Mouse (Mus musculus) heart, embryonic 13.5 days (tissue): ENCODE results near the gene Cpt1c. TPM values are rescaled to one million over a fixed set of nuclear protein-coding genes. Genes with fewer than 3 reads are reported as not detected.
A peak's percentile ranks its signal among the peaks of the same experiment; 100 is the strongest.
"Not testable (repeated sequence)": the region's sequence is repeated elsewhere in the genome, so short reads cannot be mapped to it uniquely, and the experiment has no call there.

ENCODE experiments used
- ATAC-seq: fragments of 200-750 bp; cut with Nextera tagmentation; 2 replicates; pipeline ENCODE4 v1.8.0; 2017; ENCODE audit warnings: moderate TSS enrichment; ENCODE audit not compliant: insufficient number of reproducible peaks, low FRiP score, low TSS enrichment; ENCODE audit errors: extremely low read depth
- H3K27ac ChIP-seq: fragments of 300-500 bp; sonication (generic); replicated peaks from 2 replicates; pipeline ENCODE4 v1.5.1; 2015; ENCODE audit warnings: moderate library complexity, mild to moderate bottlenecking, inconsistent platforms
- H3K27me3 ChIP-seq: fragments of 300-500 bp; sonication (generic); replicated peaks from 2 replicates; pipeline ENCODE4 v1.6.1; 2015; ENCODE audit warnings: mild to moderate bottlenecking, inconsistent platforms
- H3K36me3 ChIP-seq: fragments of 300-500 bp; sonication (generic); 2 replicates; pipeline ENCODE4 v1.6.1; 2015; ENCODE audit warnings: mild to moderate bottlenecking, inconsistent platforms
- H3K4me1 ChIP-seq: fragments of 300-500 bp; sonication (generic); 2 replicates; pipeline ENCODE4 v1.6.1; 2015; ENCODE audit warnings: inconsistent platforms
- H3K4me2 ChIP-seq: fragments of 300-500 bp; sonication (generic); 2 replicates; pipeline ENCODE4 v1.6.1; 2015; ENCODE audit warnings: inconsistent platforms, mild to moderate bottlenecking, moderate library complexity
- H3K4me3 ChIP-seq: fragments of 300-500 bp; sonication (generic); 2 replicates; pipeline ENCODE4 v1.5.1; 2015; ENCODE audit warnings: moderate library complexity, mild to moderate bottlenecking, inconsistent platforms
- H3K9ac ChIP-seq: fragments of 300-500 bp; sonication (generic); 2 replicates; pipeline ENCODE4 v1.6.1; 2015; ENCODE audit warnings: inconsistent platforms, mild to moderate bottlenecking, moderate library complexity
- H3K9me3 ChIP-seq: fragments of 300-500 bp; sonication (generic); 2 replicates; pipeline ENCODE4 v1.6.1; 2016; ENCODE audit warnings: inconsistent platforms
- WGBS: fragments of 180-500 bp; shearing (Covaris S2); methylation state at CpG from one replicate; pipeline ENCODE4 v1.1.7; 2015; ENCODE audit warnings: mixed read lengths; 5-methylcytosine and 5-hydroxymethylcytosine counted together
- polyA plus RNA-seq: library from polyadenylated mRNA; unstranded; fragments of >200 nt; fragmentation: Nextera tagmentation; extraction: Ambion mirVana; gene quantifications from 2 replicates; pipeline ENCODE4 v1.2.1, GENCODE M21; 2015

Gene Cpt1c
- polyA plus RNA-seq: 9.8 and 10.3 TPM in 2 replicates

DNA sequence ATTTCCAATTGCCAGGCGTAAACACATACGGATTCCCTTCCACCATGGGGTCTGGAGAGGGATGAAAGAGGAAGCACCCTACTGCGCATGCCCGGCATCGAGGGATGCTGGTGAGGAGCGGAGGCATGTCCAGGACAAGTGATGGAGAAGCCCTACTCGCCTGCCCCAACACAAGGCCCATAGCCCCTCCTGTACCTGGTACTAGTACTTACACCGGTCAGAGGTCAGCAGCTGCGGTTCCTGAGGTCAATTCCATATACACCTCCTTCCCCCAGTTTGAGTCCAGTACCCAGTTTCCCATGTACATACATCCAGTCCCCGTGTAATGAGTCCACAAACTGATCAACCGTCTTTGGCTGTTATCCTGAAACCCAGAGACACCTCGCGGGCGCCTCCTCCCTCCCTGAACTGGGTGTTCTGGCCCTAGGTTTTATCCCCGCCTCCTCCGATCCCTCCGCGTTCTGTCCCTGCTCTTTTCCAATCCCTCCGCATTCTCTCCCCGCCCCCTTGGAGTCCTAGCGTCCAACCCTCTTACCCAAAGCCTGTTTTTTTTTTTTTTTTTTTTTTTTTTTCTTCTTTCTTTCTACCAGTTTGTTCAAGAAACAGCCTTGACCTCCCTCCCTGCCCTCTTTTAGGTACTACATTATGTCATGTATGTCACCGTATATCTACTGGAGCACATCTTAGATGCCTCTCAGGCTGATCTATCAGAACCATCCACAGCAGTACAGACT is at the start of gene Cpt1c:
Gene Cpt1c (minus strand): TSS at position 469 of the 734 bp plus-strand sequence.
- ATAC-seq: no peak
- Histone ChIP-seq H3K27ac (peak within 1 kb of the TSS; percentile 60), H3K4me2 (peak within 1 kb of the TSS; percentile 76), H3K9ac (peak within 1 kb of the TSS; percentile 77), H3K4me1 (peaks cover 35% of the 10 kb centered on the region), H3K27me3 (no peaks in the 10 kb centered on the region), H3K36me3 (peaks cover 44% of the 10 kb centered on the region), H3K9me3 (no peaks in the 10 kb centered on the region), H3K4me3 (peak within 1 kb of the TSS; percentile 54)
- WGBS: 4% methylated on average over 22 of the region's 22 CpGs

DNA sequence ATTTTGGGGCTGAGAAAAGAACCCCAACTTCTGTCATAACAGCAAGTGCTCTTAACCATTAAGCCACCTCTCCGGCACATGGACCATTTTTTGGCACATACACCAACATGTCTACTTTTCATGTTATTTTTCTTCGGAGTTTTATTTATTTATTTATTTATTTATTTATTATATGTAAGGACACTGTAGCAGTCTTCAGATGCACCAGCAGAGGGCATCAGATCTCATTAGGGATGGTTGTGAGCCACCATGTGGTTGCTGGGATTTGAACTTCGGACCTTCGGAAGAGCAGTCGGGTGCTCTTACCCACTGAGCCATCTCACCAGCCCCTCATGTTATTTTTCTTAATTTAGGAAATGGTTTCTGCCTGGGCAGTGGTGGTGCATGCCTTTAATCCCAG is 49.1 kb upstream of the Cpt1c start:
- Histone ChIP-seq H3K36me3 (peaks cover 36% of the 10 kb centered on the region), H3K4me1 (peaks cover 14% of the 10 kb centered on the region)
- H3K27ac ChIP-seq, H3K27me3 ChIP-seq, H3K4me2 ChIP-seq, H3K9me3 ChIP-seq, H3K9ac ChIP-seq, ATAC-seq, H3K4me3 ChIP-seq: not testable (repeated sequence)
- WGBS: 73% methylated on average over 5 of the region's 5 CpGs

DNA sequence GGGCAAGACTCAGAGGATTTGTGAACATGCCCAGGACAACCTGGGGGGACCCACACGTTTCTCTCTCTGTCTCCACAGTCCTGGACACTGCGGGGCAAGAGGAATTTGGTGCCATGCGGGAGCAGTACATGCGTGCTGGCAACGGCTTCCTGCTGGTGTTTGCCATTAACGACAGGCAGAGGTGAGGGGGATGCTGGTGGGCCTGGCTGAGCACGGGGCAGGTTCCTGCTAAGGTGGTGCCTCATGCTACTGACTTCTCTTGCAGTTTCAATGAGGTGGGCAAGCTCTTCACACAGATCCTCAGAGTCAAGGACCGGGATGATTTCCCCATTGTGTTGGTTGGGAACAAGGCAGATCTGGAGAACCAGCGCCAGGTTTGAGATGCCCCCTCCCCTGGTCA is 45.6 kb upstream of the Cpt1c start:
- WGBS: 73% methylated on average over 9 of the region's 9 CpGs
- Histone ChIP-seq H3K27ac (no peak overlapping the region), H3K9ac (peak overlapping the region; percentile 91; the same call in 1 of the 2 replicates), H3K36me3 (peaks cover 12% of the 10 kb centered on the region), H3K4me2 (no peak overlapping the region), H3K4me3 (no peak overlapping the region), H3K27me3 (no peaks in the 10 kb centered on the region), H3K9me3 (no peaks in the 10 kb centered on the region), H3K4me1 (peaks cover 21% of the 10 kb centered on the region)
- ATAC-seq: no peak

DNA sequence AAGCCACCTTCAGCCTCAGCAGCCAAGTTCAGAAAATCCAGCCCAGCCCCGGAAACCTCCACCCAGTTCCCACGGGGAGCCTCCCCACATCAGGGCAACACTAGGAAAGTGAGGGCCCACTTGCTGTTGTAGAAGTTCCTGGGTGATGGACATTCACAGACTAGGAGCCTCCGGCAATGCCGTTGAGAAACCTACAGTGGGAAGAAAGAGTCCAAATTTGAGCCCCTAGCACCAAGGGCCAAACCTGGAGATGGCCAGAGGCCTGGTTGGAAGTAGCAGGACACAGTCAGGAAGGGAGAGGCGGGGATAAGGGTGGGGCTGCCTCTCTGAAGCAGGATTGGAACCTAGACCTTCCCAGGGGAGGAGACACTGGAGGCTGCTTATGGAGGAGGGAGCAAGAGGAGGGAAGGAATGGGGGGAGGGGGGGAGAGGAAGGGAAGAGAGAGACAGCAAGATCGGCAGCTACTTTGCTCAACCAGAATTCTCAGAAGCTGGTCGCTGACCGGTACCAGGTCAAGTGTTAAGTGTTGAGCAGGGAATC is 44.5 kb upstream of the Cpt1c start:
- H3K9me3 ChIP-seq: no peaks in the 10 kb centered on the region
- H3K27me3 ChIP-seq: no peaks in the 10 kb centered on the region
- no peak for ATAC-seq
- H3K4me3 ChIP-seq: peak overlapping the region; percentile 99
- peaks cover 12% of the 10 kb centered on the region for H3K36me3 ChIP-seq
- H3K27ac ChIP-seq: peak overlapping the region; percentile 100
- H3K4me1 ChIP-seq: peaks cover 33% of the 10 kb centered on the region
- H3K4me2 ChIP-seq: peak overlapping the region; percentile 86
- peak overlapping the region; percentile 91 for H3K9ac ChIP-seq
- 18% methylated on average over 8 of the region's 8 CpGs for WGBS

DNA sequence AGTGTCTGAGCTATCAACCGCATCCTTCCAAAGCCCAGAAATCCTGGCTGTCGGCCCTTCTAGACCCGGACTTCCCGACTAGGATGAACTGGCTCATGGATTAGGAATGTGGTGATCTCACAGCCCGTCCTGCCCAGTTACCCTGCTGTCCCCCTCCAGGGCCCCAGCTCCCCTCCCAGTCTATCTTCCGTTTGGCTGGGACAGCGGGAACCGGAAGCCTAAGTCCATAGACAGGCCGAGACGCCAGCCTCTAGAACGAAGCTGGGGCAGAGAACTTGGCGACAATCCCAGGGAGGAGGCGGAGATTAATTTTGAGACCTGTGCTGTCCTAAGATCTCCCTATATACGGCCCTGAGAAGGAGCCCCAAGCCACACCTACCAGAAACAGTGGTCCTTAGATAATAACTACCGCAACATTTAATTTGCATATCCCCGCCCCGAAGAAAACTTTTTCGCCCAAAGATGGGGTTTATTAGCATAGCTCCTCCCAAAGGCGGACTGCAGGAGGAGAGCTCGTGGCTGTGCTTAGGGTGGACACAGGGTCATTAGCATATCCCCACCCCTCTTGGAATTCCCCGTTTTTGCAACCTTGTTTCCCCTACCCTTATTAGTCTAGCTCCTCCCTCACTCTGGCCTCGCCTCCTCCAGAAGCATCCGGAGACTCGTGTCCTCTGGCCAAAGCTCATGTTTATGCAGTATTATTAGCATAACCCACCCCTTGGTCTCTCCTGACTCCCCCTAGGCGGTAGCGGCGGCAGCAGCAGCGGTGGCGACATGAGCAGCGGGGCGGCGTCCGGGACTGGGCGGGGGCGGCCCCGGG is 42.8 kb upstream of the Cpt1c start, which contains the start of gene Rras:
Gene Rras (plus strand): TSS at position 720 of the 820 bp plus-strand sequence.
- H3K27me3 ChIP-seq: no peaks in the 10 kb centered on the region
- H3K36me3 ChIP-seq: peaks cover 28% of the 10 kb centered on the region
- H3K4me3 ChIP-seq: peak within 1 kb of the TSS; percentile 99
- ATAC-seq: peak; percentile 84
- H3K9ac ChIP-seq: peak within 1 kb of the TSS; percentile 91
- under 1% methylated on average over 36 of the region's 36 CpGs for WGBS
- peak within 1 kb of the TSS; percentile 86 for H3K4me2 ChIP-seq
- peaks cover 43% of the 10 kb centered on the region for H3K4me1 ChIP-seq
- H3K27ac ChIP-seq: peak within 1 kb of the TSS; percentile 100
- no peaks in the 10 kb centered on the region for H3K9me3 ChIP-seq

DNA sequence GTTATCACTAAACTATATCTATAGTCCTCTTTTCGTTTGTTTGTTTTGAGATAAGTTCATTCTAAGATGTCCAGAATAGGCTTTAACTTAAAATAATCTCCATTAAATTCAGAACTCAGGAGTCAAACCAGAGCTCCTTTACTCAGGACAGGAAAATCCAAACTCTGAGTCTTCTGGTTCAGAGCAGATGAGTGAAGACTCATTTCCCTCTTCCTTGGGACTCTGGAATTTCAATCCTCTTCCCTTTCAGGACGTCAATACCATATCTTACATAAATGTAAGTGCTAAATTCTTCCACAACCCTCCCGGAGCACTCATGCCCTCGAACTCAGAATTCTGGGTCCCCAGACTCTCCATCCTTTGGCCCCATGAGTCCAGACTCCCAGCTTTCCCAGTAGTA is 42.1 kb upstream of the Cpt1c start:
- WGBS: under 1% methylated on average over 4 of the region's 4 CpGs
- ATAC-seq: no peak
- peaks cover 43% of the 10 kb centered on the region for H3K4me1 ChIP-seq
- H3K9ac ChIP-seq: peak overlapping the region; percentile 85
- peak overlapping the region; percentile 99 for H3K4me3 ChIP-seq
- peak overlapping the region; percentile 86 for H3K4me2 ChIP-seq
- H3K36me3 ChIP-seq: peaks cover 35% of the 10 kb centered on the region
- H3K9me3 ChIP-seq: no peaks in the 10 kb centered on the region
- H3K27me3 ChIP-seq: no peaks in the 10 kb centered on the region
- H3K27ac ChIP-seq: peak overlapping the region; percentile 100

DNA sequence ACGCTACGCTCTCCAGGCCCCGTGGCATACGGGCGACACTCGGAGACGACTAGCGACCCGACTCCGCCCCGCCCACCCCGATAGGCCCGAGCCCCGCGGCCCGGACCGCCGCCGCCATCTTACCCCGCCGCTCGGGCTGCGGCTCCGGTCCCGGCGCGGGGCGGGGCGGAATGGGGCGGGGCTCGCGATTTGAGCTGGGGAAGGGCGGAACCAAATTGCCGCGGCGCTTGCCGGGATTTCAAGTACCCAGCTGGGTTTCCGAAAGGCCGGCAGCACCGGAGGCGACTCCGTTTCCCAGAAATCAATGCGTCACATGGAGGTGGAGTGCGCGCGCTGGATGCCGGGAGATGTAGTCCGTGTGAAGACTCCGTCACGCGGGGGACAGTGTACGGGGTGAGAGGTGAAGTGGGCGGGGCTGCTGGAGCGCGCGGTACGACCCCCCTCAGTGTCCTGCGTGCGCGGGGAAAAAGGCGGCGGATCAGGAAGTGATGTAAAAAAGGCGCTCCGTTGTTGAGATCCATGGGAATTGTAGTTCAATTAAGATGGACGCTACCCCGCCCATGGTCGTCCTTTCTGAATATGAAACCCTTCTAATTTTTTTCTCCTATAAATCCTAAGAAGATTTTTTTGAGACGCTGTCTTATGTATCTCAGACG is 41.4 kb upstream of the Cpt1c start, which contains the start of gene Scaf1:
Gene Scaf1 (minus strand): TSS at position 407 of the 656 bp plus-strand sequence.
- Histone ChIP-seq H3K4me2 (peak within 1 kb of the TSS; percentile 86), H3K9me3 (no peaks in the 10 kb centered on the region), H3K36me3 (peaks cover 37% of the 10 kb centered on the region), H3K27ac (peak within 1 kb of the TSS; percentile 100), H3K4me1 (peaks cover 43% of the 10 kb centered on the region), H3K27me3 (no peaks in the 10 kb centered on the region), H3K4me3 (peak within 1 kb of the TSS; percentile 99), H3K9ac (peak within 1 kb of the TSS; percentile 99)
- ATAC-seq: peak; percentile 88
- under 1% methylated on average over 69 of the region's 69 CpGs for WGBS

DNA sequence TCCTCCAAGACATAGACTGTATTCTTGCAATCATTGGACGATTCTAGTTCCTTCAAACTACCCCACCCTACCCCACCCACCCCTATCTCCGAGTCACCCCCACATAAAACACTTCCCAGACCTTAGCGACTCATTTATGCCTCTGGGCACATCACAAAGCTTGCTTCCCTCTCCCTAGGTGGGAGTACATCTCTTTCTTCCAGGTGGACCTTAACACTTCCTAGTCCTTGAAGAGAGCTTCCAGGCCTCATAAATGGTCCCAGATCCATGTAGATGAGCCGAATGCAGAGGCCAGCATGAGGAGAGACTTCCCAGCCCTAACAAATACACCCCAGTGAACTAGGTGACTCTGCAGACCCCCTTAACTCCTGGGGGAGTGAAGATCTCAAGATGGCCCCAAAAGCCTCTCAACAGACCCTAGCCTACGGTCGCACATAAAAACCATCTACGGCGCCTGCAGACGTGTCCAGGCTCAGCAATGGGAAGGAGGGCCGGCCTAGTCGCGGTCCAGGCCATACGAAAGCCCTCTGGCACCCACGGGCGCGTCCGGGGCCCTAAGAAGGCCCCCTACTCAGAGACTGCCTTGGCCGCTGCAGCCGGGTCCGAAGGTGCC is 40.8 kb upstream of the Cpt1c start:
- WGBS: under 1% methylated on average over 20 of the region's 20 CpGs
- Histone ChIP-seq H3K9ac (peak overlapping the region; percentile 99), H3K36me3 (peaks cover 37% of the 10 kb centered on the region), H3K27me3 (no peaks in the 10 kb centered on the region), H3K9me3 (no peaks in the 10 kb centered on the region), H3K4me3 (peak overlapping the region; percentile 99), H3K27ac (peak overlapping the region; percentile 100), H3K4me2 (peak overlapping the region; percentile 79), H3K4me1 (peaks cover 43% of the 10 kb centered on the region)
- no peak for ATAC-seq

DNA sequence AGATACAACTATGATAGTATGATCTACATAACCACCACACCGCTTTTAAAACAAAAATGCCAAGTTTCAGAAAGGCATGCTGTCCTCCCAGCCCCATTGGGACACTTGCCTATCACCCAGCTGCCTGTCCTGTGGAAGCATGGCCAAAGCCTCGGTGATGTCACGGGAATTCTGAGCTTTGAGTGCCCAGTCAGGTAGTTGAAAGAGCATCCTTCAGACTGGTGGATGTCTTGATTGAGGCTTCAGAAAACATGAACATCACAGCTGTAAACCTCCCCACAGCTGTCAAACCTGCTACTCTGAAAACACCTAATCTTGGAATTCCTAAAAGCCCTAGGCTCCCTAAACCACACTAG is 39.4 kb upstream of the Cpt1c start:
- 89% methylated on average over 3 of the region's 3 CpGs for WGBS
- Histone ChIP-seq H3K36me3 (peaks cover 50% of the 10 kb centered on the region), H3K27ac (no peak overlapping the region), H3K27me3 (no peaks in the 10 kb centered on the region), H3K4me2 (peak overlapping the region; percentile 79), H3K9me3 (no peaks in the 10 kb centered on the region), H3K4me3 (0 out of 2 replicates have a peak overlapping the region, but pooled peaks have one; percentile 99), H3K4me1 (peaks cover 32% of the 10 kb centered on the region), H3K9ac (peak overlapping the region; percentile 99)
- no peak for ATAC-seq

DNA sequence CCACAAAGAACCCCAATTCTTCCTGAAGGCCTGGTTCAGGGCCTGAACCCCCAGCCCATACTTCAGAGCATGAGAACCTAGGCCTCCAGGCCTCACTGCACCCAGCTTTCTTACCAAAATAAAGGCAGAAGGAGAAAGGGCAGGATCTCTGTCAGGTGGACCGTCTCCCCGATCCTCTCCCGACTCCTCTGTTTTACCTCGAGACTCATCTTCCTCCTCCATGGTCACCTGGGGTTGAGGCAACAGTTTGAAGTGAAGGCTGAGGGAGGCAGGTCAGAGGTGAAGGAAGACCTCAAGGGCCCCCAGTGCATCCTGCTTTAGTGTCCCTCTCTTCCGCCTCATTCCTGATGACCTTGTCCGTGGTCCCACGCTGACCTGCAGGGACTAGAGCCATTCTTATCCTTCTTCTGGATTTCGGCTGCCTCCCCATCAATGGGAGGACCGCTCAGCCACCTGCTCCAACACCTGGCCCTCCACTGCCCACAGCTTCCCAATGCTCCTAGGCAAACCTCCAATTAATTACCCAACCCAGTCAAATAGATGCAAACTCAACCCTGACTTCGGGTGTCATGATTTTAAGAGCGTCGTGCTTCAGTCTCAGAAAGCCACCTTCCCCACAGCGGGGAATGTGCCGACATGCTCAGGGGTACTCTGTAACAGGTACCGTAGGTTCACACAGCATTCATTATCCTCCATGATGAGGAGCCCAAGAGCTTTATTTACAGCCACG is 38.9 kb upstream of the Cpt1c start:
- no peak overlapping the region for H3K4me3 ChIP-seq
- 0 out of 2 replicates have a peak overlapping the region, but pooled peaks have one; percentile 5 for H3K9ac ChIP-seq
- 94% methylated on average over 16 of the region's 16 CpGs for WGBS
- no peak overlapping the region for H3K4me2 ChIP-seq
- ATAC-seq: no peak
- H3K9me3 ChIP-seq: no peaks in the 10 kb centered on the region
- peaks cover 27% of the 10 kb centered on the region for H3K4me1 ChIP-seq
- no peaks in the 10 kb centered on the region for H3K27me3 ChIP-seq
- peaks cover 56% of the 10 kb centered on the region for H3K36me3 ChIP-seq
- no peak overlapping the region for H3K27ac ChIP-seq
